Mouse (Mus musculus) liver, embryonic 14.5 days (tissue): ENCODE results near the gene Jhy. TPM values are rescaled to one million over a fixed set of nuclear protein-coding genes. Genes with fewer than 3 reads are reported as not detected.

ENCODE experiments used
- ATAC-seq: fragments of 200-750 bp; cut with Nextera tagmentation; 2 replicates; pipeline ENCODE4 v1.8.0; 2017; ENCODE audit warnings: moderate number of reproducible peaks, mild to moderate bottlenecking, moderate library complexity; ENCODE audit not compliant: insufficient read depth
- DNase-seq, 3 experiments: peaks; one replicate each; pipeline ENCODE4 v3.0.0-alpha.2; 2012 to 2013; ENCODE audit warnings: low read depth in 3 of 3, low spot score in 3 of 3
- H3K27ac ChIP-seq: fragments of 300-500 bp; sonication (generic); 2 replicates; pipeline ENCODE4 v1.5.1; 2014; ENCODE audit warnings: moderate library complexity, mild to moderate bottlenecking, control low read depth, inconsistent platforms
- H3K27me3 ChIP-seq: fragments of 300-500 bp; sonication (generic); 2 replicates; pipeline ENCODE4 v1.6.1; 2014; ENCODE audit warnings: mild to moderate bottlenecking, low read length, moderate library complexity; ENCODE audit not compliant: control insufficient read depth, insufficient read depth
- H3K36me3 ChIP-seq: fragments of 300-500 bp; sonication (generic); replicated peaks from 2 replicates; pipeline ENCODE4 v1.6.1; 2014; ENCODE audit warnings: low read depth; ENCODE audit not compliant: control insufficient read depth, insufficient read depth
- H3K4me1 ChIP-seq, 2 experiments: fragments of 200-500 bp in 1 of 2; fragments of 300-500 bp in 1 of 2; sonication (generic) in 1 of 2; replicated peaks; 2 replicates each; pipeline ENCODE4 v1.6.1; 2012 to 2014; ENCODE audit warnings: antibody characterized with exemption in 1 of 2, inconsistent platforms in 1 of 2, low read length in 1 of 2; ENCODE audit not compliant: control insufficient read depth in 2 of 2, insufficient read depth in 2 of 2
- H3K4me2 ChIP-seq: fragments of 300-500 bp; sonication (generic); 2 replicates; pipeline ENCODE4 v1.6.1; 2014; ENCODE audit warnings: low read depth, mild to moderate bottlenecking, control low read depth, moderate library complexity
- H3K4me3 ChIP-seq, 2 experiments: fragments of 200-500 bp in 1 of 2; fragments of 300-500 bp in 1 of 2; sonication (generic) in 1 of 2; 2 replicates each; pipeline ENCODE4 v1.5.1; 2012 to 2014; ENCODE audit warnings: low read depth in 2 of 2, low read length in 2 of 2, mild to moderate bottlenecking in 2 of 2, control low read depth in 1 of 2, inconsistent platforms in 1 of 2, moderate library complexity in 1 of 2; ENCODE audit not compliant: insufficient read depth in 1 of 2
- H3K9ac ChIP-seq: fragments of 300-500 bp; sonication (generic); replicated peaks from 2 replicates; pipeline ENCODE4 v1.6.1; 2014; ENCODE audit warnings: mild to moderate bottlenecking, control low read depth, moderate library complexity
- H3K9me3 ChIP-seq: fragments of 300-500 bp; sonication (generic); 2 replicates; pipeline ENCODE4 v1.6.1; 2016; ENCODE audit warnings: low read length, mixed read lengths; ENCODE audit not compliant: control insufficient read depth
- CTCF ChIP-seq: IDR thresholded peaks from 2 replicates; pipeline ENCODE4 v1.5.1; 2016; ENCODE audit warnings: antibody characterized with exemption, low read depth, control low read depth
- EP300 ChIP-seq: IDR thresholded peaks from 2 replicates; pipeline ENCODE4 v1.6.1; 2016; ENCODE audit warnings: antibody characterized with exemption, low read depth
- WGBS: fragments of 180-500 bp; shearing (Covaris S2); extraction: QIAGEN DNeasy Blood & Tissue Kit; methylation state at CpG from one replicate; pipeline ENCODE4 v1.1.7; 2014; ENCODE audit not compliant: insufficient replicate concordance; 5-methylcytosine and 5-hydroxymethylcytosine counted together
- polyA plus RNA-seq, 2 experiments: library from polyadenylated mRNA; depleted of rRNA in 1 of 2; stranded (reverse) in 1 of 2; unstranded in 1 of 2; fragments of >200 nt; fragmentation: Nextera tagmentation in 1 of 2; extraction: Ambion mirVana in 1 of 2; gene quantifications; 2 replicates each; pipeline versions ENCODE4 v1.2.1 to v1.2.3; 2012 to 2014

Jhy gene
- polyA plus RNA-seq, 2 experiments: 0.04 to 0.08 TPM

GRCm38 (mm10) chr9:40983758-40984157 lies 19.8 kb upstream of the Jhy start:
- H3K27ac ChIP-seq: no peak overlapping the region
- H3K27me3 ChIP-seq: no peaks in the 10 kb centered on the region
- H3K4me1 ChIP-seq: no peaks in the 10 kb centered on the region
- DNase-seq (no peak), ATAC-seq (no peak)
- H3K9me3 ChIP-seq: no peaks in the 10 kb centered on the region
- H3K4me3 ChIP-seq: no peak overlapping the region
- no peak overlapping the region for H3K4me2 ChIP-seq
- H3K36me3 ChIP-seq: no peaks in the 10 kb centered on the region
- no peak overlapping the region for H3K9ac ChIP-seq
- 68% methylated on average over 3 of the region's 3 CpGs for WGBS
- TF ChIP-seq CTCF: no peak
- TF ChIP-seq EP300: no peak

DNA sequence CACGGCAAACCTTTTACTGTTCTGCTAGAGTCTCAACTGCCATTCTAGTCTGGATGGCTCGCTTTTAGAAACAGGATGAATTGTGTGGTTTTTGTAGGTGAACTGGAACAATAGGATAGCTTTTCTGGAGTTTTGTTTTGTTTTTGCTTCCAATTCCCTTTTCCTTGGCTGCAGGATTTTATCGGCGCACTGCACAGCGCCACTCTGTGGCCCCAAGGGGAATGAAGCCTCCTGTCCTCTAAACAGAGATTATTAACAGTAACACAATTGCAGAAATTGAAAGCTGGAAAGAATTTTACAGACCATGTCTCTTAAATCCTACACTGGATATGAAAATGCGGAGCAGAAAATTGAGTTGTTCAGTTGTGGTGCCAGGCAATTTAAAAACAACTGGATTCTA lies 18.6 kb upstream of the Jhy start:
- ATAC-seq (no peak), DNase-seq (no peak)
- 31% methylated on average over 6 of the region's 6 CpGs for WGBS
- Histone ChIP-seq H3K4me3 (no peak overlapping the region), H3K9me3 (no peaks in the 10 kb centered on the region), H3K9ac (no peak overlapping the region), H3K4me1 (no peaks in the 10 kb centered on the region), H3K36me3 (no peaks in the 10 kb centered on the region), H3K27me3 (no peaks in the 10 kb centered on the region), H3K4me2 (no peak overlapping the region), H3K27ac (no peak overlapping the region)
- no peak for TF ChIP-seq EP300
- peak; percentile 36 for TF ChIP-seq CTCF

- no peaks in the 10 kb centered on the region for H3K9me3 ChIP-seq
- H3K4me1 ChIP-seq: no peaks in the 10 kb centered on the region
- TF ChIP-seq EP300 (no peak), CTCF (no peak)
- H3K27ac ChIP-seq: no peak overlapping the region
- H3K27me3 ChIP-seq: no peaks in the 10 kb centered on the region
- WGBS: 46% methylated on average over 11 of the region's 11 CpGs
- H3K36me3 ChIP-seq: no peaks in the 10 kb centered on the region
- H3K4me2 ChIP-seq: no peak overlapping the region
- no peak for DNase-seq
- H3K9ac ChIP-seq: no peak overlapping the region
- no peak overlapping the region for H3K4me3 ChIP-seq
- no peak for ATAC-seq
Measured at GRCm38 (mm10) chr9:40974042-40974801, 10.3 kb upstream of the Jhy start.

DNA sequence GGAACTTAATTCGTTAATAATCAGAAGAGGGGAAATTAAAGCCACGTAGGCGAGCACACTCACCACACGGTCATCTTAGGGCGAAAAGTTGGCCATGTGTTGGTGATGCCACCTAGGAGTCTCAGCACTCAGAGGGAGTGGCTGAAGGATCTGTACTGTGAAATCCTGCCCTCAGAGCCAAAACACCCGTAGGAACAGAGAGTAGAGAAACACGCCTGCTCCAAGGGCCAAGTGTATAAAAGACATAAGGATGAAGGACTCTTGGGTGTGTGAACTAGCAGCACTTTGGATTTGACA lies 448 bp upstream of the Jhy start:
- Histone ChIP-seq H3K9ac (no peak overlapping the region), H3K27me3 (peaks cover 22% of the 10 kb centered on the region), H3K27ac (no peak overlapping the region), H3K4me1 (no peaks in the 10 kb centered on the region), H3K36me3 (no peaks in the 10 kb centered on the region), H3K4me3 (no peak overlapping the region), H3K9me3 (no peaks in the 10 kb centered on the region), H3K4me2 (no peak overlapping the region)
- ATAC-seq (no peak), DNase-seq (no peak)
- TF ChIP-seq CTCF (no peak), EP300 (no peak)
- WGBS: 26% methylated on average over 7 of the region's 7 CpGs

DNA sequence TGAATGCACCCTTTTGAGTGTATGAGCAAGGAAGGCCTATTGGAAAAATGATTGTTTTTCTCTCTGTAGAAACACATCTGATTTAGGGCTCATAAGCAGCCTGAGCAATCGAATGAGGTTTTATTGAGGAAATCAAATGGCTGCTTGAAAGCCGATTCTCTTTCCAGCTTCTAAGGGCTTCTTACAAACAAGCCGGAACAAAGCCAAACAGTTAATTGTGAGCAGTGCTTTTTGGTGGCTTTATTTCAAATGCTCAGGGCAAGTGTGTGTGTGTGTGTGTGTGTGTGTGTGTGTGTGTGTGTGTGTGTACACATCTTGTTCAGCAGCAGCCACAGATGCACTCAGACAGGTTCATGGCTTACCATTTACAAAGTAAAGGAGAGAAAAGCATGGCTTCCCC lies 2.5 kb downstream of the Jhy start:
- Histone ChIP-seq H3K9ac (no peak overlapping the region), H3K4me2 (no peak overlapping the region), H3K27me3 (peaks cover 22% of the 10 kb centered on the region), H3K4me3 (no peak overlapping the region), H3K36me3 (no peaks in the 10 kb centered on the region), H3K4me1 (no peaks in the 10 kb centered on the region), H3K27ac (no peak overlapping the region), H3K9me3 (no peaks in the 10 kb centered on the region)
- no peak for TF ChIP-seq EP300
- ATAC-seq: no peak
- 58% methylated on average over 3 of the region's 3 CpGs for WGBS
- no peak for DNase-seq
